Mouse (Mus musculus): ENCODE data around the gene Il17d. TPM values are rescaled to one million over a fixed set of nuclear protein-coding genes. Genes with fewer than 3 reads are reported as not detected.

Gene Il17d
- polyA plus RNA-seq, 1 experiment from 2014 or later, result 3.4 TPM

- Histone ChIP-seq H3K4me1 (ENCODE audit: insufficient read depth) (no peaks in the 10 kb centered on the region), H3K4me2 (no peak overlapping the region), H3K9ac (no peak overlapping the region), H3K9me3 (ENCODE audit: low read depth, low read length) (no peaks in the 10 kb centered on the region), H3K27me3 (ENCODE audit: insufficient read depth, low read length) (no peaks in the 10 kb centered on the region), H3K4me3 (ENCODE audit: low read depth, low read length) (no peak overlapping the region), H3K36me3 (ENCODE audit: insufficient read depth) (0 out of 2 replicates have a peak, but pooled peaks cover 2% of the 10 kb centered on the region), H3K27ac (ENCODE audit: low read depth) (no peak overlapping the region)
- WGBS, result 83% methylated on average over 1 of the region's 1 CpGs
- DNase-seq (no peak), ATAC-seq (ENCODE audit: insufficient read depth) (no peak)
- no peak for TF ChIP-seq CTCF (IDR thresholded peaks at IDR 0.05; ENCODE audit: low read depth)
Observed at GRCm38 (mm10) chr14:57556922-57557321, 32.3 kb downstream of the Il17d start.

- ATAC-seq (ENCODE audit: insufficient read depth) (no peak), DNase-seq (no peak)
- H3K9ac ChIP-seq, result no peak overlapping the region
- H3K4me2 ChIP-seq, result no peak overlapping the region
- H3K36me3 ChIP-seq (ENCODE audit: insufficient read depth), result peaks cover 6% of the 10 kb centered on the region; the same call in 1 of the 2 replicates
- 86% methylated on average over 6 of the region's 6 CpGs for WGBS
- no peak for TF ChIP-seq CTCF (IDR thresholded peaks at IDR 0.05; ENCODE audit: low read depth)
- H3K4me1 ChIP-seq (ENCODE audit: insufficient read depth), result peaks cover 1% of the 10 kb centered on the region; the same call in 1 of the 2 replicates
- H3K27me3 ChIP-seq (ENCODE audit: insufficient read depth, low read length), result no peaks in the 10 kb centered on the region
- H3K27ac ChIP-seq (ENCODE audit: low read depth), result no peak overlapping the region
- H3K4me3 ChIP-seq (ENCODE audit: low read depth, low read length), result no peak overlapping the region
- no peaks in the 10 kb centered on the region for H3K9me3 ChIP-seq (ENCODE audit: low read depth, low read length)
Observed at GRCm38 (mm10) chr14:57565626-57566025, 41.0 kb downstream of the Il17d start.

GRCm38 (mm10) chr14:57571155-57572133, 46.9 kb downstream of the Il17d start, which contains the start of gene Eef1akmt1:
TSS of gene Eef1akmt1 (minus strand) at chr14:57571612.
- peak; percentile 99 for ATAC-seq (ENCODE audit: insufficient read depth)
- H3K9me3 ChIP-seq (ENCODE audit: low read depth, low read length), result no peaks in the 10 kb centered on the region; the same call in 1 of the 2 replicates
- peak within 1 kb of the TSS; percentile 71 for H3K9ac ChIP-seq
- no peaks in the 10 kb centered on the region for H3K27me3 ChIP-seq (ENCODE audit: insufficient read depth, low read length)
- DNase-seq, result peak; percentile 98
- 7% methylated on average over 35 of the region's 35 CpGs for WGBS
- peak within 1 kb of the TSS; percentile 71 for H3K27ac ChIP-seq (ENCODE audit: low read depth)
- peak within 1 kb of the TSS; percentile 74 for H3K4me2 ChIP-seq
- peaks cover 4% of the 10 kb centered on the region; the same call in 1 of the 2 replicates for H3K4me1 ChIP-seq (ENCODE audit: insufficient read depth)
- H3K4me3 ChIP-seq (ENCODE audit: low read depth, low read length), result peak within 1 kb of the TSS; percentile 65
- peaks cover 8% of the 10 kb centered on the region; the same call in 1 of the 2 replicates for H3K36me3 ChIP-seq (ENCODE audit: insufficient read depth)
- TF ChIP-seq CTCF (IDR thresholded peaks at IDR 0.05; ENCODE audit: low read depth), result no peak

- H3K4me3 ChIP-seq (ENCODE audit: low read depth, low read length), result no peak overlapping the region
- ATAC-seq (ENCODE audit: insufficient read depth) (no peak), DNase-seq (peak; percentile 37)
- H3K27me3 ChIP-seq (ENCODE audit: insufficient read depth, low read length), result no peaks in the 10 kb centered on the region
- WGBS, result 73% methylated on average over 6 of the region's 6 CpGs
- H3K4me2 ChIP-seq, result no peak overlapping the region
- H3K4me1 ChIP-seq (ENCODE audit: insufficient read depth), result peaks cover 4% of the 10 kb centered on the region; the same call in 1 of the 2 replicates
- no peak overlapping the region for H3K9ac ChIP-seq
- no peak overlapping the region for H3K27ac ChIP-seq (ENCODE audit: low read depth)
- no peak for TF ChIP-seq CTCF (IDR thresholded peaks at IDR 0.05; ENCODE audit: low read depth)
- H3K36me3 ChIP-seq (ENCODE audit: insufficient read depth), result peaks cover 16% of the 10 kb centered on the region
- no peaks in the 10 kb centered on the region; the same call in 1 of the 2 replicates for H3K9me3 ChIP-seq (ENCODE audit: low read depth, low read length)
Observed at GRCm38 (mm10) chr14:57574792-57575587, 50.4 kb downstream of the Il17d start.

GRCm38 (mm10) chr14:57576364-57577060, 51.9 kb downstream of the Il17d start:
- ATAC-seq (ENCODE audit: insufficient read depth) (no peak), DNase-seq (no peak)
- Histone ChIP-seq H3K27ac (ENCODE audit: low read depth) (no peak overlapping the region), H3K36me3 (ENCODE audit: insufficient read depth) (peaks cover 22% of the 10 kb centered on the region), H3K27me3 (ENCODE audit: insufficient read depth, low read length) (no peaks in the 10 kb centered on the region), H3K9me3 (ENCODE audit: low read depth, low read length) (no peaks in the 10 kb centered on the region; the same call in 1 of the 2 replicates), H3K9ac (no peak overlapping the region), H3K4me2 (no peak overlapping the region), H3K4me3 (ENCODE audit: low read depth, low read length) (no peak overlapping the region), H3K4me1 (ENCODE audit: insufficient read depth) (no peaks in the 10 kb centered on the region)
- 90% methylated on average over 2 of the region's 2 CpGs for WGBS
- TF ChIP-seq CTCF (IDR thresholded peaks at IDR 0.05; ENCODE audit: low read depth), result no peak

- peaks cover 77% of the 10 kb centered on the region for H3K36me3 ChIP-seq (ENCODE audit: insufficient read depth)
- no peak overlapping the region for H3K9ac ChIP-seq
- H3K4me2 ChIP-seq, result no peak overlapping the region
- H3K4me1 ChIP-seq (ENCODE audit: insufficient read depth), result no peaks in the 10 kb centered on the region
- H3K27ac ChIP-seq (ENCODE audit: low read depth), result no peak overlapping the region
- DNase-seq (no peak), ATAC-seq (ENCODE audit: insufficient read depth) (no peak)
- no peaks in the 10 kb centered on the region for H3K27me3 ChIP-seq (ENCODE audit: insufficient read depth, low read length)
- no peaks in the 10 kb centered on the region for H3K9me3 ChIP-seq (ENCODE audit: low read depth, low read length)
- H3K4me3 ChIP-seq (ENCODE audit: low read depth, low read length), result no peak overlapping the region
- WGBS, result 82% methylated on average over 3 of the region's 3 CpGs
- TF ChIP-seq CTCF (IDR thresholded peaks at IDR 0.05; ENCODE audit: low read depth), result no peak
Observed at GRCm38 (mm10) chr14:57591830-57592229, 67.3 kb downstream of the Il17d start.

Other genes with a start within 250 kb of the Il17d start
- gene Cryl1, start 126.2 kb upstream of the Il17d start, polyA plus RNA-seq (2014; fragmentation: Nextera tagmentation; extraction: Ambion mirVana), result 21.3 and 22.2 TPM in 2 replicates
- gene Ift88, start 100.7 kb upstream of the Il17d start, polyA plus RNA-seq (2014; fragmentation: Nextera tagmentation; extraction: Ambion mirVana), result 15.0 and 16.0 TPM in 2 replicates
- 112 and 122 TPM in 2 replicates for gene Eef1akmt1, start 46.8 kb downstream of the Il17d start, polyA plus RNA-seq (2014; fragmentation: Nextera tagmentation; extraction: Ambion mirVana)
- 33.7 and 37.1 TPM in 2 replicates for gene Xpo4, start 140.7 kb downstream of the Il17d start, polyA plus RNA-seq (2014; fragmentation: Nextera tagmentation; extraction: Ambion mirVana)
- gene Gm49361, start 221.3 kb downstream of the Il17d start, polyA plus RNA-seq (2014; fragmentation: Nextera tagmentation; extraction: Ambion mirVana), result not detected in 2 replicates
- gene Lats2, start 233.6 kb downstream of the Il17d start, polyA plus RNA-seq (2014; fragmentation: Nextera tagmentation; extraction: Ambion mirVana), result 25.1 and 28.9 TPM in 2 replicates

Data from lung, embryonic 14.5 days (tissue).